In genomic region chr19:7240782-7241690, GRCm38 (mm10) we compare ENCODE assay signal across 8 mouse cellular contexts. TPM values are rescaled to one million over a fixed set of nuclear protein-coding genes. Genes with fewer than 3 reads are reported as not detected.
DNase-seq lines count a peak whose midpoint lies in the region; ATAC-seq lines count a peak whose summit lies in the region.

Naa40 (minus strand) TSS chr19:7241183.

- H3K27ac ChIP-seq in forebrain, embryonic 11.5 days (ENCODE audit: low read depth, low read length) = peak within 1 kb of the TSS; percentile 81
- peak within 1 kb of the TSS; percentile 94 for H3K27ac ChIP-seq in heart, embryonic 16.5 days (ENCODE audit: low read length)
- peak within 1 kb of the TSS; percentile 89 for H3K27ac ChIP-seq in liver, embryonic 15.5 days (replicated peaks)
- peak within 1 kb of the TSS; percentile 74 for H3K27ac ChIP-seq in neural tube, embryonic 12.5 days

- WGBS in forebrain, embryonic 11.5 days = under 1% methylated on average over 79 of the region's 80 CpGs
- under 1% methylated on average over 79 of the region's 80 CpGs for WGBS in heart, embryonic 16.5 days
- WGBS in liver, embryonic 15.5 days (ENCODE audit: insufficient replicate concordance) = under 1% methylated on average over 80 of the region's 80 CpGs
- WGBS in neural tube, embryonic 12.5 days = under 1% methylated on average over 80 of the region's 80 CpGs

- H3K27me3 ChIP-seq in forebrain, embryonic 11.5 days (ENCODE audit: control insufficient read depth, insufficient read depth, low read length) = no peaks in the 10 kb centered on the region
- H3K27me3 ChIP-seq in heart, embryonic 16.5 days (ENCODE audit: control insufficient read depth, insufficient read depth, low read length) = no peaks in the 10 kb centered on the region
- H3K27me3 ChIP-seq in liver, embryonic 15.5 days = peaks cover 4% of the 10 kb centered on the region; the same call in 1 of the 2 replicates
- no peaks in the 10 kb centered on the region for H3K27me3 ChIP-seq in neural tube, embryonic 12.5 days (replicated peaks)

- peaks cover 6% of the 10 kb centered on the region; the same call in 1 of the 2 replicates for H3K4me1 ChIP-seq in forebrain, embryonic 11.5 days (replicated peaks; ENCODE audit: control insufficient read depth, insufficient read depth, low read length)
- H3K4me1 ChIP-seq in heart, embryonic 16.5 days (ENCODE audit: control insufficient read depth, insufficient read depth, low read length) = peaks cover 20% of the 10 kb centered on the region
- peaks cover 29% of the 10 kb centered on the region for H3K4me1 ChIP-seq in liver, embryonic 15.5 days (replicated peaks)
- peaks cover 22% of the 10 kb centered on the region for H3K4me1 ChIP-seq in neural tube, embryonic 12.5 days

- H3K9me3 ChIP-seq in forebrain, embryonic 11.5 days (ENCODE audit: control insufficient read depth, low read length) = no peaks in the 10 kb centered on the region
- no peaks in the 10 kb centered on the region for H3K9me3 ChIP-seq in heart, embryonic 16.5 days (replicated peaks; ENCODE audit: control insufficient read depth, low read length)
- H3K9me3 ChIP-seq in liver, embryonic 15.5 days (replicated peaks) = no peaks in the 10 kb centered on the region
- no peaks in the 10 kb centered on the region for H3K9me3 ChIP-seq in neural tube, embryonic 12.5 days

- peak; percentile 90 to 93 for DNase-seq in CD8-positive naive resting alpha-beta T cell, adult 2 months (ENCODE audit: low read depth in 2 of 2, low spot score in 2 of 2)
- peak; percentile 87 for DNase-seq in c-Kit-positive CD71-negative TER-119-negative erythroid progenitor cells, embryonic 14.5 days (ENCODE audit: low read depth)
- peak; percentile 97 for DNase-seq in forebrain, embryonic 11.5 days (ENCODE audit: low spot score)
- peak; percentile 95 to 97 for DNase-seq in kidney, postnatal 36 days
- peak; percentile 87 for DNase-seq in telencephalon, adult 2 months (ENCODE audit: low read depth, low spot score)

- peak within 1 kb of the TSS; percentile 87 for H3K9ac ChIP-seq in forebrain, embryonic 11.5 days (ENCODE audit: low read length)
- H3K9ac ChIP-seq in heart, embryonic 16.5 days (ENCODE audit: low read length) = peak within 1 kb of the TSS; percentile 80
- H3K9ac ChIP-seq in liver, embryonic 15.5 days = peak within 1 kb of the TSS; percentile 89
- H3K9ac ChIP-seq in neural tube, embryonic 12.5 days = peak within 1 kb of the TSS; percentile 79

- H3K4me2 ChIP-seq in forebrain, embryonic 11.5 days (ENCODE audit: low read depth, low read length, severe bottlenecking) = peak within 1 kb of the TSS; percentile 63
- peak within 1 kb of the TSS; percentile 67 for H3K4me2 ChIP-seq in heart, embryonic 16.5 days (ENCODE audit: low read depth, low read length)
- H3K4me2 ChIP-seq in liver, embryonic 15.5 days = peak within 1 kb of the TSS; percentile 92
- peak within 1 kb of the TSS; percentile 95 for H3K4me2 ChIP-seq in neural tube, embryonic 12.5 days (replicated peaks)

- H3K36me3 ChIP-seq in forebrain, embryonic 11.5 days (ENCODE audit: control insufficient read depth, insufficient read depth, low read length) = no peaks in the 10 kb centered on the region; the same call in 1 of the 2 replicates
- peaks cover 18% of the 10 kb centered on the region for H3K36me3 ChIP-seq in heart, embryonic 16.5 days (ENCODE audit: control insufficient read depth, insufficient read depth)
- peaks cover 20% of the 10 kb centered on the region for H3K36me3 ChIP-seq in liver, embryonic 15.5 days (replicated peaks)
- H3K36me3 ChIP-seq in neural tube, embryonic 12.5 days = peaks cover 19% of the 10 kb centered on the region

- H3K4me3 ChIP-seq in forebrain, embryonic 11.5 days (ENCODE audit: low read depth, low read length) = peak within 1 kb of the TSS; percentile 72
- H3K4me3 ChIP-seq in heart, embryonic 16.5 days (ENCODE audit: low read length) = peak within 1 kb of the TSS; percentile 87
- H3K4me3 ChIP-seq in liver, embryonic 15.5 days (replicated peaks) = peak within 1 kb of the TSS; percentile 82
- peak within 1 kb of the TSS; percentile 69 for H3K4me3 ChIP-seq in neural tube, embryonic 12.5 days

- ATAC-seq in forebrain, embryonic 11.5 days (replicated peaks; ENCODE audit: low FRiP score) = peak; percentile 95
- ATAC-seq in heart, embryonic 16.5 days (replicated peaks; ENCODE audit: extremely low read depth, insufficient read depth, low FRiP score) = peak; percentile 94
- peak; percentile 98 for ATAC-seq in liver, embryonic 15.5 days (ENCODE audit: insufficient read depth)
- ATAC-seq in neural tube, embryonic 12.5 days (ENCODE audit: low FRiP score, low read depth) = peak; percentile 95

RNA-seq across cellular contexts. Expression of gene Naa40, which starts in this region (rescaled TPM):
- polyA plus RNA-seq in forebrain, embryonic 11.5 days (2014; fragmentation: Nextera tagmentation; extraction: Ambion mirVana) = 106 and 107 TPM in 2 replicates
- polyA plus RNA-seq in heart, embryonic 16.5 days (2015; fragmentation: Nextera tagmentation; extraction: Ambion mirVana) = 59.3 and 61.1 TPM in 2 replicates
- 25.0 and 25.4 TPM in 2 replicates for polyA plus RNA-seq in liver, embryonic 15.5 days (2015; fragmentation: Nextera tagmentation; extraction: Ambion mirVana)
- polyA plus RNA-seq in neural tube, embryonic 12.5 days (2016; fragmentation: Nextera tagmentation; extraction: Ambion mirVana) = 74.0 and 76.0 TPM in 2 replicates

Comparison
In these comparisons a context has a peak if more than half of its experiments do, and no peak if none do; other contexts are left out.
1. Peak in every context shown above with its lines: DNase-seq, ATAC-seq, H3K4me3 ChIP-seq and H3K27ac ChIP-seq.